Mouse (Mus musculus) liver, embryonic 14.5 days (tissue): ENCODE measurements around the gene Prdm8. TPM values are rescaled to one million over a fixed set of nuclear protein-coding genes. Genes with fewer than 3 reads are reported as not detected.

Experiments
- ATAC-seq: fragments of 200-750 bp; cut with Nextera tagmentation; 2 replicates; pipeline ENCODE4 v1.8.0; 2017; ENCODE audit warnings: moderate number of reproducible peaks, mild to moderate bottlenecking, moderate library complexity; ENCODE audit not compliant: insufficient read depth
- DNase-seq, 3 experiments: peaks; one replicate each; pipeline ENCODE4 v3.0.0-alpha.2; 2012 to 2013; ENCODE audit warnings: low read depth in 3 of 3, low spot score in 3 of 3
- H3K27ac ChIP-seq: fragments of 300-500 bp; sonication (generic); 2 replicates; pipeline ENCODE4 v1.5.1; 2014; ENCODE audit warnings: moderate library complexity, mild to moderate bottlenecking, control low read depth, inconsistent platforms
- H3K27me3 ChIP-seq: fragments of 300-500 bp; sonication (generic); 2 replicates; pipeline ENCODE4 v1.6.1; 2014; ENCODE audit warnings: mild to moderate bottlenecking, low read length, moderate library complexity; ENCODE audit not compliant: control insufficient read depth, insufficient read depth
- H3K36me3 ChIP-seq: fragments of 300-500 bp; sonication (generic); replicated peaks from 2 replicates; pipeline ENCODE4 v1.6.1; 2014; ENCODE audit warnings: low read depth; ENCODE audit not compliant: control insufficient read depth, insufficient read depth
- H3K4me1 ChIP-seq, 2 experiments: fragments of 200-500 bp in 1 of 2; fragments of 300-500 bp in 1 of 2; sonication (generic) in 1 of 2; replicated peaks; 2 replicates each; pipeline ENCODE4 v1.6.1; 2012 to 2014; ENCODE audit warnings: antibody characterized with exemption in 1 of 2, inconsistent platforms in 1 of 2, low read length in 1 of 2; ENCODE audit not compliant: control insufficient read depth in 2 of 2, insufficient read depth in 2 of 2
- H3K4me2 ChIP-seq: fragments of 300-500 bp; sonication (generic); 2 replicates; pipeline ENCODE4 v1.6.1; 2014; ENCODE audit warnings: low read depth, mild to moderate bottlenecking, control low read depth, moderate library complexity
- H3K4me3 ChIP-seq, 2 experiments: fragments of 200-500 bp in 1 of 2; fragments of 300-500 bp in 1 of 2; sonication (generic) in 1 of 2; 2 replicates each; pipeline ENCODE4 v1.5.1; 2012 to 2014; ENCODE audit warnings: low read depth in 2 of 2, low read length in 2 of 2, mild to moderate bottlenecking in 2 of 2, control low read depth in 1 of 2, inconsistent platforms in 1 of 2, moderate library complexity in 1 of 2; ENCODE audit not compliant: insufficient read depth in 1 of 2
- H3K9ac ChIP-seq: fragments of 300-500 bp; sonication (generic); replicated peaks from 2 replicates; pipeline ENCODE4 v1.6.1; 2014; ENCODE audit warnings: mild to moderate bottlenecking, control low read depth, moderate library complexity
- H3K9me3 ChIP-seq: fragments of 300-500 bp; sonication (generic); 2 replicates; pipeline ENCODE4 v1.6.1; 2016; ENCODE audit warnings: low read length, mixed read lengths; ENCODE audit not compliant: control insufficient read depth
- CTCF ChIP-seq: IDR thresholded peaks from 2 replicates; pipeline ENCODE4 v1.5.1; 2016; ENCODE audit warnings: antibody characterized with exemption, low read depth, control low read depth
- EP300 ChIP-seq: IDR thresholded peaks from 2 replicates; pipeline ENCODE4 v1.6.1; 2016; ENCODE audit warnings: antibody characterized with exemption, low read depth
- WGBS: fragments of 180-500 bp; shearing (Covaris S2); extraction: QIAGEN DNeasy Blood & Tissue Kit; methylation state at CpG from one replicate; pipeline ENCODE4 v1.1.7; 2014; ENCODE audit not compliant: insufficient replicate concordance; 5-methylcytosine and 5-hydroxymethylcytosine counted together
- polyA plus RNA-seq, 2 experiments: library from polyadenylated mRNA; depleted of rRNA in 1 of 2; stranded (reverse) in 1 of 2; unstranded in 1 of 2; fragments of >200 nt; fragmentation: Nextera tagmentation in 1 of 2; extraction: Ambion mirVana in 1 of 2; gene quantifications; 2 replicates each; pipeline versions ENCODE4 v1.2.1 to v1.2.3; 2012 to 2014

The Prdm8 gene
- polyA plus RNA-seq, 2 experiments, result not detected

GRCm38 (mm10) chr5:98172502-98173181, 5.6 kb downstream of the Prdm8 start:
- H3K4me1 ChIP-seq, result no peaks in the 10 kb centered on the region
- TF ChIP-seq CTCF, result no peak
- TF ChIP-seq EP300, result no peak
- H3K9ac ChIP-seq, result no peak overlapping the region
- 7% methylated on average over 15 of the region's 15 CpGs for WGBS
- H3K4me2 ChIP-seq, result no peak overlapping the region
- H3K27me3 ChIP-seq, result peaks cover 47% of the 10 kb centered on the region
- no peak overlapping the region for H3K27ac ChIP-seq
- H3K9me3 ChIP-seq, result no peaks in the 10 kb centered on the region
- ATAC-seq, result no peak
- no peak for DNase-seq
- H3K4me3 ChIP-seq, result no peak overlapping the region
- H3K36me3 ChIP-seq, result no peaks in the 10 kb centered on the region

- H3K9me3 ChIP-seq, result no peaks in the 10 kb centered on the region
- no peak overlapping the region for H3K9ac ChIP-seq
- ATAC-seq (no peak), DNase-seq (no peak)
- no peak for TF ChIP-seq CTCF
- no peak for TF ChIP-seq EP300
- no peak overlapping the region for H3K4me2 ChIP-seq
- peaks cover 40% of the 10 kb centered on the region for H3K27me3 ChIP-seq
- no peaks in the 10 kb centered on the region for H3K36me3 ChIP-seq
- no peak overlapping the region for H3K27ac ChIP-seq
- H3K4me1 ChIP-seq, result no peaks in the 10 kb centered on the region
- H3K4me3 ChIP-seq, result no peak overlapping the region
Observed at GRCm38 (mm10) chr5:98173694-98174093, 6.7 kb downstream of the Prdm8 start.

- H3K9ac ChIP-seq, result no peak overlapping the region
- no peaks in the 10 kb centered on the region for H3K4me1 ChIP-seq
- peaks cover 60% of the 10 kb centered on the region for H3K27me3 ChIP-seq
- WGBS, result 4% methylated on average over 12 of the region's 12 CpGs
- no peak overlapping the region for H3K4me2 ChIP-seq
- H3K4me3 ChIP-seq, result no peak overlapping the region
- ATAC-seq (no peak), DNase-seq (no peak)
- TF ChIP-seq CTCF, result no peak
- no peak for TF ChIP-seq EP300
- no peak overlapping the region for H3K27ac ChIP-seq
- H3K9me3 ChIP-seq, result no peaks in the 10 kb centered on the region
- H3K36me3 ChIP-seq, result no peaks in the 10 kb centered on the region
Observed at GRCm38 (mm10) chr5:98179606-98180005, 12.6 kb downstream of the Prdm8 start.

GRCm38 (mm10) chr5:98180461-98180887, 13.5 kb downstream of the Prdm8 start:
- Histone ChIP-seq H3K4me2 (no peak overlapping the region), H3K4me1 (no peaks in the 10 kb centered on the region), H3K9me3 (no peaks in the 10 kb centered on the region), H3K27ac (no peak overlapping the region), H3K9ac (no peak overlapping the region), H3K4me3 (no peak overlapping the region), H3K27me3 (peaks cover 69% of the 10 kb centered on the region), H3K36me3 (no peaks in the 10 kb centered on the region)
- no peak for ATAC-seq
- no peak for DNase-seq
- WGBS, result under 1% methylated on average over 19 of the region's 19 CpGs
- TF ChIP-seq EP300, result no peak
- no peak for TF ChIP-seq CTCF

GRCm38 (mm10) chr5:98180888-98181635, 14.1 kb downstream of the Prdm8 start:
- no peaks in the 10 kb centered on the region for H3K9me3 ChIP-seq
- H3K27ac ChIP-seq, result no peak overlapping the region
- H3K4me1 ChIP-seq, result no peaks in the 10 kb centered on the region
- no peak overlapping the region for H3K4me2 ChIP-seq
- peaks cover 75% of the 10 kb centered on the region for H3K27me3 ChIP-seq
- no peak overlapping the region for H3K4me3 ChIP-seq
- no peaks in the 10 kb centered on the region for H3K36me3 ChIP-seq
- ATAC-seq (no peak), DNase-seq (no peak)
- TF ChIP-seq CTCF, result no peak
- TF ChIP-seq EP300, result no peak
- 2% methylated on average over 27 of the region's 27 CpGs for WGBS
- no peak overlapping the region for H3K9ac ChIP-seq
